In the genomic region with DNA sequence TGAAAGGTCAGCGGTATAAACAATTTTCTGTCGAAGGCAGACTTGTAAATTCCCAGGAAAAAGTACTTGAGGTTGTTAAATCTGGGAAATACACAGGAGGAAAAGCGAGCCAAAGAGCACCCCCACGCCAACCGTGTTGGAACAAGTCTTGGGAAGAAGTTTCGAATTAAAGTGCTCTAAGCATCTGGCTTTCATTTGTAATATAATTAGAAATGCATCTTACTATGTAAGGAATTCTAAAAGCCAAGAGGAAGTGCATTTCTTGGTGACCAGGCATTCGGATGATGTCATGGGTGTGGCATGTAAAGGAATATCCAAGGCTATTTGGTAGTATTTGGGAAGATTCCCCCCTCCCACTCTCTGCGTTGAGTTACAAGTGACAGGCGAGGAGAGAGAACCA, we compare ENCODE assay signal across 16 mouse cellular contexts. TPM values are rescaled to one million over a fixed set of nuclear protein-coding genes. Genes with fewer than 3 reads are reported as not detected.
DNase-seq lines count a peak whose midpoint lies in the region; ATAC-seq and TF ChIP-seq lines count a peak whose summit lies in the region.
"Had no signal": no experiment of that assay in that cellular context is flagged by ENCODE, and none has a peak within 500 bp of the region (broad histone marks: within the 10 kb centered on the region; RNA-seq: fewer than 3 reads in every experiment).

No protein-coding gene starts in this region.

- no peaks in the 10 kb centered on the region for H3K27me3 ChIP-seq in lung, embryonic 14.5 days (ENCODE audit: insufficient read depth, low read length)
- no peaks in the 10 kb centered on the region for H3K27me3 ChIP-seq in myocyte (ENCODE audit: control insufficient read depth, insufficient read depth, insufficient read length)
- H3K27me3 ChIP-seq: forebrain, embryonic 15.5 days; liver, embryonic 13.5 days; midbrain, embryonic 15.5 days had no signal

- DNase-seq in lung, embryonic 14.5 days, result peak; percentile 30
- no peak for DNase-seq in lung, postnatal 14 days
- peak; percentile 22 for DNase-seq in brain, adult 2 months (ENCODE audit: low read depth, low spot score)
- peak; percentile 60 for DNase-seq in fibroblast of lung, adult 2 months (ENCODE audit: low read depth)
- no peak for DNase-seq in thymus, postnatal 36 days
- no peak for DNase-seq in cerebellum, adult 11 months
- DNase-seq: adrenal gland, postnatal 25 days; cerebellum, adult 9-10 months; kidney, adult 2 months; liver, embryonic 13.5 days; right cerebral cortex, adult 18-20 months had no signal

- no peaks in the 10 kb centered on the region for H3K9me3 ChIP-seq in lung, embryonic 14.5 days (ENCODE audit: low read depth, low read length)
- H3K9me3 ChIP-seq: forebrain, embryonic 15.5 days; hindbrain, embryonic 10.5 days; midbrain, embryonic 15.5 days had no signal

- H3K27ac ChIP-seq in lung, embryonic 14.5 days (ENCODE audit: low read depth), result no peak overlapping the region
- H3K27ac ChIP-seq: forebrain, embryonic 15.5 days; hindbrain, embryonic 10.5 days; liver, embryonic 13.5 days; midbrain, embryonic 15.5 days had no signal

- H3K9ac ChIP-seq in lung, embryonic 14.5 days, result no peak overlapping the region
- H3K9ac ChIP-seq: forebrain, embryonic 15.5 days; liver, embryonic 13.5 days; midbrain, embryonic 15.5 days had no signal

- H3K4me1 ChIP-seq in lung, embryonic 14.5 days (ENCODE audit: insufficient read depth), result no peaks in the 10 kb centered on the region
- H3K4me1 ChIP-seq: forebrain, embryonic 15.5 days; liver, embryonic 13.5 days; midbrain, embryonic 15.5 days had no signal

- no peak overlapping the region for H3K4me2 ChIP-seq in lung, embryonic 14.5 days
- peak overlapping the region; percentile 59 for H3K4me2 ChIP-seq in myocyte (ENCODE audit: low read depth)
- H3K4me2 ChIP-seq: forebrain, embryonic 15.5 days; liver, embryonic 13.5 days; midbrain, embryonic 15.5 days had no signal

- no peak overlapping the region for H3K4me3 ChIP-seq in lung, embryonic 14.5 days (ENCODE audit: low read depth, low read length)
- H3K4me3 ChIP-seq in myocyte, result no peak overlapping the region
- H3K4me3 ChIP-seq: forebrain, embryonic 15.5 days; hindbrain, embryonic 10.5 days; liver, embryonic 13.5 days; midbrain, embryonic 15.5 days had no signal

- no peak overlapping the region for H3ac ChIP-seq in myocyte (ENCODE audit: control insufficient read depth, insufficient read length)

- TF ChIP-seq POLR2A in myocyte (IDR thresholded peaks at IDR 0.05; ENCODE audit: insufficient read length, low read depth), result no peak

- no peak for TF ChIP-seq CTCF in lung, embryonic 14.5 days (IDR thresholded peaks at IDR 0.05; ENCODE audit: low read depth)

- 67% methylated on average over 9 of the region's 9 CpGs for WGBS in lung, embryonic 14.5 days

- ATAC-seq in lung, embryonic 14.5 days (ENCODE audit: insufficient read depth), result no peak
- ATAC-seq in inflammation-experienced regulatory T-cells, adult 6 months, result no peak
- ATAC-seq: forebrain, embryonic 15.5 days; midbrain, embryonic 15.5 days had no signal

- H3K79me2 ChIP-seq in myocyte (ENCODE audit: control insufficient read depth, insufficient read depth), result no peaks in the 10 kb centered on the region

- H3K36me3 ChIP-seq in lung, embryonic 14.5 days (ENCODE audit: insufficient read depth), result no peaks in the 10 kb centered on the region
- H3K36me3 ChIP-seq in myocyte (ENCODE audit: control insufficient read depth, insufficient read depth), result no peaks in the 10 kb centered on the region
- H3K36me3 ChIP-seq: forebrain, embryonic 15.5 days; hindbrain, embryonic 10.5 days; liver, embryonic 13.5 days; midbrain, embryonic 15.5 days had no signal

TF ChIP-seq in myocyte, 11 proteins besides CTCF, POLR2A, EP300 and RAD21:
- no peak for TF ChIP-seq TCF3 (IDR thresholded peaks at IDR 0.05; ENCODE audit: insufficient read length, low read depth)
- TF ChIP-seq TCF12 (IDR thresholded peaks at IDR 0.05; ENCODE audit: insufficient read depth, poor library complexity, severe bottlenecking), result no peak
- no peak for TF ChIP-seq SRF (IDR thresholded peaks at IDR 0.05; ENCODE audit: control insufficient read depth, insufficient read length, low read depth)
- TF ChIP-seq REST (IDR thresholded peaks at IDR 0.05; ENCODE audit: insufficient read depth, insufficient read length), result no peak
- no peak for TF ChIP-seq MYOD1 (IDR thresholded peaks at IDR 0.05; ENCODE audit: control insufficient read depth in 1 of 3, insufficient read length in 2 of 3, low read depth in 2 of 3)

RNA-seq across cellular contexts. Expression of a gene that starts 52.7 kb away (rescaled TPM):
- 18.4 and 22.9 TPM in 2 replicates for polyA plus RNA-seq in lung, embryonic 14.5 days (2014; fragmentation: Nextera tagmentation; extraction: Ambion mirVana)
- polyA plus RNA-seq in myocyte (2012; fragmentation: generic; extraction: Trizol), result 1.1 TPM
- polyA plus RNA-seq in inflammation-experienced regulatory T-cells, adult 6 months (2017; shearing (Covaris generic)), result not detected

Comparison
In these comparisons a context has a peak if more than half of its experiments do, and no peak if none do; other contexts are left out.
1. DNase-seq: peak in lung, embryonic 14.5 days (single experiment), brain, adult 2 months (single experiment) and fibroblast of lung, adult 2 months (single experiment); none in lung, postnatal 14 days (single experiment), thymus, postnatal 36 days (0 of 2) and cerebellum, adult 11 months (single experiment).